Mouse (Mus musculus): ENCODE results near the gene U2af1l4.

DNA sequence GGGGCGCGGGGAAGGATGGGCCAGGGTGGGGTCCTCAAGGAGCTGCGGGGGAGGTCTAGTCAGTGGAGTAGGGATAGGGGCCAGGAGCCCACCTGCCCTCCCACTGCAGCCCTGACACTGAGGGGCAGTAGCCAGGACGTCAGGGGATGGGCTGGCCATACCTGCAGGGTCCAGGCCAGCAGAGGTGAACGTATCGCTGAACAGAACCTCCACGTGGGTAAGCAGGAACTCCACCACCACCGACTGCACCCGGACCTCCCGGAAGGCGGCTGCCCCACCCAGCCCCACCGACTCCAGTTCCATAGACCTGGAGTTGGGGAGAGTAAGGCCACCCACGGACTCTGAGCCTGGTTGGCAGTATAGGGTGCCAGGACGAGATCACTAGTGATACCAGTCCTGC, 36.1 kb upstream of the U2af1l4 start:
- TF ChIP-seq USF1 (IDR thresholded peaks at IDR 0.05; ENCODE audit: low read depth) (no peak), POLR2A (IDR thresholded peaks at IDR 0.05; ENCODE audit: insufficient read length, low read depth) (no peak), POLR2AphosphoS2 (IDR thresholded peaks at IDR 0.05; ENCODE audit: insufficient read length, low read depth) (no peak), TCF3 (IDR thresholded peaks at IDR 0.05; ENCODE audit: insufficient read length, low read depth) (no peak), MYOG (IDR thresholded peaks at IDR 0.05; ENCODE audit: control insufficient read depth in 1 of 3, insufficient read depth in 1 of 3, insufficient read length in 2 of 3, low read depth in 2 of 3) (no peak), REST (IDR thresholded peaks at IDR 0.05; ENCODE audit: insufficient read depth, insufficient read length) (no peak), TCF12 (IDR thresholded peaks at IDR 0.05; ENCODE audit: insufficient read depth, poor library complexity, severe bottlenecking) (no peak), MAX (IDR thresholded peaks at IDR 0.05; ENCODE audit: low read depth) (no peak), E2F4 (IDR thresholded peaks at IDR 0.05; ENCODE audit: insufficient read depth) (no peak), CEBPB (IDR thresholded peaks at IDR 0.05; ENCODE audit: insufficient read depth, poor library complexity, severe bottlenecking) (no peak), SRF (IDR thresholded peaks at IDR 0.05; ENCODE audit: control insufficient read depth, insufficient read length, low read depth) (no peak), MYOD1 (IDR thresholded peaks at IDR 0.05; ENCODE audit: control insufficient read depth in 1 of 3, insufficient read length in 2 of 3, low read depth in 2 of 3) (no peak)

Data from myocyte (in vitro differentiated cells).